Mouse (Mus musculus) ES-Bruce4 (cell line): Measurements from ENCODE around the gene Ccdc190.

Source experiments
- CTCF ChIP-seq: IDR thresholded peaks from one replicate; pipeline ENCODE4 v1.8.1; 2011; ENCODE audit warnings: low read depth, low read length
- EP300 ChIP-seq: IDR thresholded peaks from 2 replicates; pipeline ENCODE4 v1.6.1; 2011; ENCODE audit warnings: low read depth, low read length; ENCODE audit not compliant: insufficient read depth

- TF ChIP-seq EP300 (no peak), CTCF (no peak)
Measured at GRCm38 (mm10) chr1:169946004-169946403, 17.6 kb downstream of the Ccdc190 start.
